Mouse (Mus musculus) c-Kit-positive CD71-positive TER-119-positive erythroid progenitor cells, embryonic 14.5 days (primary cell): ENCODE results near the gene Armh1.

Experiments
- DNase-seq: peaks from one replicate; pipeline ENCODE4 v3.0.0-alpha.2; 2013; ENCODE audit warnings: low spot score

Gene Armh1

GRCm38 (mm10) chr4:117251801-117252316 lies at the start of gene Armh1, which contains the start of gene Tmem53:
Armh1 (minus strand) TSS chr4:117252125.
Tmem53 (plus strand) TSS chr4:117251951.
- peak; percentile 94 for DNase-seq

GRCm38 (mm10) chr4:117299921-117300320 lies 48.0 kb upstream of the Armh1 start:
- DNase-seq, result no peak

- no peak for DNase-seq
Observed at GRCm38 (mm10) chr4:117297819-117298218, 45.9 kb upstream of the Armh1 start.

GRCm38 (mm10) chr4:117296849-117297593 lies 45.1 kb upstream of the Armh1 start:
- DNase-seq, result no peak

GRCm38 (mm10) chr4:117291696-117292095 lies 39.8 kb upstream of the Armh1 start:
- no peak for DNase-seq

GRCm38 (mm10) chr4:117288927-117289801 lies 37.2 kb upstream of the Armh1 start:
- peak; percentile 62 for DNase-seq

GRCm38 (mm10) chr4:117288277-117288926 lies 36.5 kb upstream of the Armh1 start:
- peak; percentile 52 for DNase-seq

- no peak for DNase-seq
Observed at GRCm38 (mm10) chr4:117284363-117284762, 32.4 kb upstream of the Armh1 start.

GRCm38 (mm10) chr4:117283271-117284191 lies 31.6 kb upstream of the Armh1 start:
- no peak for DNase-seq

GRCm38 (mm10) chr4:117281090-117281845 lies 29.3 kb upstream of the Armh1 start:
- no peak for DNase-seq

- DNase-seq, result no peak
Observed at GRCm38 (mm10) chr4:117280397-117280930, 28.5 kb upstream of the Armh1 start.

GRCm38 (mm10) chr4:117279253-117279642 lies 27.3 kb upstream of the Armh1 start:
- no peak for DNase-seq

GRCm38 (mm10) chr4:117278381-117279252 lies 26.7 kb upstream of the Armh1 start:
- no peak for DNase-seq

GRCm38 (mm10) chr4:117277687-117278086 lies 25.8 kb upstream of the Armh1 start:
- no peak for DNase-seq

GRCm38 (mm10) chr4:117277021-117277420 lies 25.1 kb upstream of the Armh1 start:
- no peak for DNase-seq

GRCm38 (mm10) chr4:117276281-117276711 lies 24.4 kb upstream of the Armh1 start:
- DNase-seq, result no peak

- DNase-seq, result no peak
Observed at GRCm38 (mm10) chr4:117274720-117275119, 22.8 kb upstream of the Armh1 start.

GRCm38 (mm10) chr4:117272459-117272858 lies 20.5 kb upstream of the Armh1 start:
- no peak for DNase-seq

- peak; percentile 79 for DNase-seq
Observed at GRCm38 (mm10) chr4:117270278-117270677, 18.4 kb upstream of the Armh1 start.
